Mouse (Mus musculus): Measurements from ENCODE around the gene Slc10a7.

DNA sequence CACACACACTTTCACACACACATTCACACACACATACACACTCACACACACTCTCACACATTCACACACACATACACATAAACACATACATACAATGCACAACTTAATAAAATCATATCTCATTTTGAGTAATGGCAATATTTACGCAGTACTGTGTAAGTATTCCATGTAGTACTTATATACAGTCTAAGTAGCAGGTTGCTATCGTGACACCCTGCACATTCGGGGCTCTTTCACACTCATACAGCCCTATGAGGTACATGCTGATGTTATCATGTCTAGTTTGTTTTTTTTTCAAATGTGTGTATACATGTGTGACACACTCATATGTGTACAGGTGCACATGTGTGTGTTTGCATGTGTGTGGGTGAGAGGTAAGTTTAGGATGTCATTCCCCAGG, 261.4 kb downstream of the Slc10a7 start:
- no peak for TF ChIP-seq POLR2A (IDR thresholded peaks at IDR 0.05; ENCODE audit: control insufficient read depth in 1 of 2, insufficient read depth in 1 of 2, low read depth in 1 of 2, low read length in 2 of 2, poor library complexity in 1 of 2)
- TF ChIP-seq ZC3H11A (IDR thresholded peaks at IDR 0.05; ENCODE audit: low read depth, low read length), result no peak

Measured in MEL (cell line).